Mouse (Mus musculus) midbrain, embryonic 11.5 days (tissue): ENCODE measurements around the gene Sat2. TPM values are rescaled to one million over a fixed set of nuclear protein-coding genes. Genes with fewer than 3 reads are reported as not detected.

Source experiments
- ATAC-seq: fragments of 200-750 bp; cut with Nextera tagmentation; 2 replicates; pipeline ENCODE4 v1.8.0; 2017; ENCODE audit warnings: moderate TSS enrichment, moderate library complexity; ENCODE audit not compliant: low FRiP score
- DNase-seq: peaks from one replicate; pipeline ENCODE4 v3.0.0; 2015; ENCODE audit warnings: low spot score; ENCODE audit errors: missing footprints
- H3K27ac ChIP-seq: fragments of 300-500 bp; sonication (generic); 2 replicates; pipeline ENCODE4 v1.5.1; 2014; ENCODE audit warnings: low read depth, low read length
- H3K27me3 ChIP-seq: fragments of 300-500 bp; sonication (generic); 2 replicates; pipeline ENCODE4 v1.6.1; 2014; ENCODE audit warnings: mild to moderate bottlenecking, low read length, moderate library complexity, mixed read lengths; ENCODE audit not compliant: control insufficient read depth, insufficient read depth
- H3K36me3 ChIP-seq: fragments of 300-500 bp; sonication (generic); 2 replicates; pipeline ENCODE4 v1.6.1; 2014; ENCODE audit warnings: mild to moderate bottlenecking, low read length, moderate library complexity, mixed read lengths; ENCODE audit not compliant: control insufficient read depth, insufficient read depth
- H3K4me1 ChIP-seq: fragments of 300-500 bp; sonication (generic); 2 replicates; pipeline ENCODE4 v1.6.1; 2014; ENCODE audit warnings: low read length; ENCODE audit not compliant: control insufficient read depth, insufficient read depth
- H3K4me2 ChIP-seq: fragments of 300-500 bp; sonication (generic); 2 replicates; pipeline ENCODE4 v1.6.1; 2014; ENCODE audit warnings: mild to moderate bottlenecking, moderate library complexity
- H3K4me3 ChIP-seq: fragments of 300-500 bp; sonication (generic); 2 replicates; pipeline ENCODE4 v1.5.1; 2014; ENCODE audit warnings: low read depth, low read length
- H3K9ac ChIP-seq: fragments of 300-500 bp; sonication (generic); 2 replicates; pipeline ENCODE4 v1.6.1; 2014; ENCODE audit warnings: low read length
- H3K9me3 ChIP-seq: fragments of 300-500 bp; sonication (generic); 2 replicates; pipeline ENCODE4 v1.6.1; 2016; ENCODE audit warnings: low read length; ENCODE audit not compliant: control insufficient read depth
- WGBS: fragments of 180-500 bp; shearing (Covaris S2); extraction: QIAGEN DNeasy Blood & Tissue Kit; methylation state at CpG from one replicate; pipeline ENCODE4 v1.1.7; 2014; 5-methylcytosine and 5-hydroxymethylcytosine counted together
- polyA plus RNA-seq: library from polyadenylated mRNA; unstranded; fragments of >200 nt; fragmentation: Nextera tagmentation; extraction: Ambion mirVana; gene quantifications from 2 replicates; pipeline ENCODE4 v1.2.1, GENCODE M21; 2014

Gene Sat2
- polyA plus RNA-seq, 1 experiment from 2014 or later, result 13.1 TPM

GRCm38 (mm10) chr11:69635471-69635870 is 13.6 kb downstream of the Sat2 start:
- 90% methylated on average over 3 of the region's 3 CpGs for WGBS
- no peak for DNase-seq
- H3K9ac ChIP-seq, result no peak overlapping the region
- H3K36me3 ChIP-seq, result 0 out of 2 replicates have a peak, but pooled peaks cover 5% of the 10 kb centered on the region
- no peak overlapping the region for H3K27ac ChIP-seq
- no peak for ATAC-seq
- H3K9me3 ChIP-seq, result no peaks in the 10 kb centered on the region
- H3K27me3 ChIP-seq, result no peaks in the 10 kb centered on the region
- H3K4me2 ChIP-seq, result no peak overlapping the region; the same call in 1 of the 2 replicates
- H3K4me1 ChIP-seq, result peaks cover 17% of the 10 kb centered on the region
- no peak overlapping the region for H3K4me3 ChIP-seq

GRCm38 (mm10) chr11:69645860-69646259 is 24.0 kb downstream of the Sat2 start:
- no peak overlapping the region for H3K4me3 ChIP-seq
- 96% methylated on average over 5 of the region's 5 CpGs for WGBS
- H3K4me1 ChIP-seq, result no peaks in the 10 kb centered on the region
- no peak overlapping the region for H3K4me2 ChIP-seq
- no peaks in the 10 kb centered on the region for H3K27me3 ChIP-seq
- no peak for ATAC-seq
- no peaks in the 10 kb centered on the region for H3K9me3 ChIP-seq
- H3K36me3 ChIP-seq, result peaks cover 52% of the 10 kb centered on the region
- no peak for DNase-seq
- H3K27ac ChIP-seq, result no peak overlapping the region
- no peak overlapping the region for H3K9ac ChIP-seq

GRCm38 (mm10) chr11:69653399-69653798 is 31.6 kb downstream of the Sat2 start:
- no peak for DNase-seq
- Histone ChIP-seq H3K4me3 (no peak overlapping the region), H3K36me3 (peaks cover 43% of the 10 kb centered on the region), H3K27ac (0 out of 2 replicates have a peak overlapping the region, but pooled peaks have one; percentile 2), H3K4me1 (0 out of 2 replicates have a peak, but pooled peaks cover 4% of the 10 kb centered on the region), H3K4me2 (no peak overlapping the region), H3K9ac (no peak overlapping the region), H3K27me3 (no peaks in the 10 kb centered on the region), H3K9me3 (no peaks in the 10 kb centered on the region)
- ATAC-seq, result no peak
- WGBS, result 60% methylated on average over 5 of the region's 5 CpGs

- WGBS, result 44% methylated on average over 9 of the region's 9 CpGs
- Histone ChIP-seq H3K4me3 (no peak overlapping the region), H3K27ac (no peak overlapping the region), H3K4me2 (no peak overlapping the region), H3K36me3 (peaks cover 38% of the 10 kb centered on the region), H3K4me1 (0 out of 2 replicates have a peak, but pooled peaks cover 4% of the 10 kb centered on the region), H3K27me3 (no peaks in the 10 kb centered on the region), H3K9ac (no peak overlapping the region), H3K9me3 (no peaks in the 10 kb centered on the region)
- no peak for DNase-seq
- no peak for ATAC-seq
Observed at GRCm38 (mm10) chr11:69654760-69655159, 32.9 kb downstream of the Sat2 start.

GRCm38 (mm10) chr11:69655264-69656064 is 33.6 kb downstream of the Sat2 start, which contains the start of gene Sox15:
TSS of gene Sox15 (plus strand) at chr11:69655314.
- H3K4me1 ChIP-seq, result 0 out of 2 replicates have a peak, but pooled peaks cover 4% of the 10 kb centered on the region
- ATAC-seq (peak; percentile 65; the same call in 1 of the 2 replicates), DNase-seq (peak; percentile 97)
- no peak within 1 kb of the TSS for H3K4me3 ChIP-seq
- WGBS, result 22% methylated on average over 34 of the region's 34 CpGs
- H3K27ac ChIP-seq, result no peak within 1 kb of the TSS
- no peaks in the 10 kb centered on the region for H3K9me3 ChIP-seq
- no peak within 1 kb of the TSS for H3K4me2 ChIP-seq
- peaks cover 33% of the 10 kb centered on the region for H3K36me3 ChIP-seq
- no peak within 1 kb of the TSS for H3K9ac ChIP-seq
- no peaks in the 10 kb centered on the region for H3K27me3 ChIP-seq

- H3K27ac ChIP-seq, result no peak overlapping the region
- no peak overlapping the region for H3K4me2 ChIP-seq
- ATAC-seq (no peak), DNase-seq (no peak)
- H3K9ac ChIP-seq, result no peak overlapping the region
- no peak overlapping the region for H3K4me3 ChIP-seq
- H3K4me1 ChIP-seq, result 0 out of 2 replicates have a peak, but pooled peaks cover 4% of the 10 kb centered on the region
- no peaks in the 10 kb centered on the region for H3K9me3 ChIP-seq
- H3K36me3 ChIP-seq, result peaks cover 28% of the 10 kb centered on the region
- WGBS, result 88% methylated on average over 5 of the region's 5 CpGs
- no peaks in the 10 kb centered on the region for H3K27me3 ChIP-seq
Observed at GRCm38 (mm10) chr11:69656065-69656455, 34.2 kb downstream of the Sat2 start.

- Histone ChIP-seq H3K9ac (no peak overlapping the region), H3K27me3 (no peaks in the 10 kb centered on the region), H3K4me3 (no peak overlapping the region), H3K4me1 (peaks cover 11% of the 10 kb centered on the region), H3K9me3 (no peaks in the 10 kb centered on the region), H3K36me3 (peaks cover 28% of the 10 kb centered on the region), H3K4me2 (no peak overlapping the region), H3K27ac (no peak overlapping the region)
- DNase-seq (peak; percentile 96), ATAC-seq (no peak)
- WGBS, result 80% methylated on average over 10 of the region's 10 CpGs
Observed at GRCm38 (mm10) chr11:69656617-69657461, 35.0 kb downstream of the Sat2 start.

- peaks cover 21% of the 10 kb centered on the region for H3K36me3 ChIP-seq
- H3K4me3 ChIP-seq, result no peak overlapping the region
- 87% methylated on average over 15 of the region's 15 CpGs for WGBS
Observed at GRCm38 (mm10) chr11:69657462-69657881, 35.6 kb downstream of the Sat2 start.

More at GRCm38 (mm10) chr11:69657462-69657881, 35.6 kb downstream of the Sat2 start:
- Histone ChIP-seq H3K9me3 (no peaks in the 10 kb centered on the region), H3K27ac (no peak overlapping the region), H3K27me3 (no peaks in the 10 kb centered on the region), H3K4me1 (peaks cover 11% of the 10 kb centered on the region), H3K4me2 (no peak overlapping the region), H3K9ac (no peak overlapping the region)
- DNase-seq (peak; percentile 87), ATAC-seq (no peak)
